ENCODE assay signal across 16 mouse cellular contexts in the genomic region with DNA sequence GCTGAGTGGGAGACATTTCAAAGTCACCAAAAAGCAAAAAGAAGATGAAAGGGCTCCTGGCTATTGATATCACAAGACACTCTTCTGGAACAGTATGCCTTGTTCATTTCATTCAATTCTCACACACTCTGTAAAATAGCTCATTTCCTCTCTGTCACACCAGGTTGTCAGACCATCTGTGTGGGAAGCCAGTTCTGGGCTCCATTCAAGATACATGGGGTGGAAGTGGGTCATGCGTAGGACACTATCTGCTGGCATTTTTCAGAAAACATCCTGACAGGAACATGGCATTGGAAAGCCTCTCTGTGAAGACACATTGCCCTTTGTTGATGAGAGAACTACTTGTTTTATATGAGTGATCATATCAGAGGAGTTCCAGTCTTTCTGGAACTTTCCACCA.
DNase-seq lines count a peak whose midpoint lies in the region.
"Had no signal": no experiment of that assay in that cellular context is flagged by ENCODE, and none has a peak within 500 bp of the region (broad histone marks: within the 10 kb centered on the region; RNA-seq: fewer than 3 reads in every experiment).

No protein-coding gene starts in this region.

- peak; percentile 19 for DNase-seq in heart, adult 11 months
- DNase-seq in heart, adult 8-10 months (ENCODE audit: low spot score): no peak
- DNase-seq in cerebellum, adult 11 months: peak; percentile 75
- peak; percentile 91 for DNase-seq in cerebellum, adult 9-11 months
- peak; percentile 35 for DNase-seq in layer of hippocampus, adult 9-10 months (ENCODE audit: low spot score)
- DNase-seq in gastrocnemius, postnatal 10 days: no peak
- no peak for DNase-seq in gastrocnemius, adult 18-20 months (ENCODE audit: low spot score)
- no peak for DNase-seq in embryo, embryonic 10 days (ENCODE audit: low spot score)
- DNase-seq: adrenal gland, postnatal 10 days; B cell, adult 2 months; gastrocnemius, adult 2 months; heart, adult 18-20 months; kidney, adult 18-20 months; kidney, postnatal 10 days; lung, postnatal 36 days; thymus, adult 2 months had no signal

Comparison
In these comparisons a context has a peak if more than half of its experiments do, and no peak if none do; other contexts are left out.
1. DNase-seq: peak in heart, adult 11 months (single experiment), cerebellum, adult 11 months (single experiment), cerebellum, adult 9-11 months (single experiment) and layer of hippocampus, adult 9-10 months (single experiment); none in heart, adult 8-10 months (single experiment), gastrocnemius, postnatal 10 days (single experiment), gastrocnemius, adult 18-20 months (single experiment) and embryo, embryonic 10 days (single experiment).